Mouse (Mus musculus): ENCODE measurements at regions not wholly inside any gene's neighbourhood (a gene's known extent, or its start where the extent isn't known, plus 50 kb on each side); places are given as distances from the start of the nearest gene placed in this dataset.

- TF ChIP-seq CTCF (IDR thresholded peaks at IDR 0.05; ENCODE audit: low read depth) (no peak), EP300 (IDR thresholded peaks at IDR 0.05; ENCODE audit: low read depth) (no peak)
These were observed 188.3 kb downstream of the Wdr11 start for GRCm38 (mm10) chr7:129779939-129780338.
